Mouse (Mus musculus): ENCODE results near the gene Samd13. TPM values are rescaled to one million over a fixed set of nuclear protein-coding genes. Genes with fewer than 3 reads are reported as not detected.

The Samd13 gene
- total RNA-seq, 1 experiment from 2014 or later: not detected

DNA sequence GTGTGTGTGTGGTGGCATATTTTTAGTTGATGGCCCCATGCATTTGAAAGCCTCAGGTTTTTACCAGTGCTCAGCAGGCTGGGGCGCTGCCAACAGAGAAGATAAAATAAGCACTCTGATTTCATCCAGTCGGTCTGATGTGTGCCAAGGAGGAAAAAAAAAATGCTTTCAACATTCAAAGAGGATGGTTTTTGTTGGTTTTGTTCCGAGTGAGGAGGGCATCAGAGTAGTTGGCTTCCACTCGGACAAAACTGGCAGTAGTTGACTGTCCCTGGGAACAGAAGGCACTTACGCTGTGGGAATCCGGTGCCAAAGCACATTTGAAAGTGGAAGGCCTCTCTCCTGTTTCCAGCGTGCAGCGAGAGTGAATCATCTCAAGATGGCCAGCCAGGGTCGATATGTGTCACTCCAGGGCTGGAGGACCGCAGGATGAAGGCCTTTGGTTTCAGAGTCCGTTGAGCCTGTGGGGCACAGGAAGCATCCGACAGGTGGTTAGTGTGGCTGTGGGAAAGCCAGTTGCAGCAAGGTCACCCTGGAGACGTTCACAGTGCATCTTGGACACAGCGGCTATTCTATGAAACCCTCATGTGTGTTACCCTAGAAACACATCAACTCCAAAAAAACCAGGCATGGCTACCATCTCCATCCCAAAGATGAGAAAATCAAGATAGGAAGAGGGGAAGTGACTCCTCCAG lies 64.7 kb downstream of the Samd13 start:
- no peak for ATAC-seq (ENCODE audit: extremely low read depth, insufficient number of reproducible peaks, low FRiP score, poor library complexity, severe bottlenecking)

DNA sequence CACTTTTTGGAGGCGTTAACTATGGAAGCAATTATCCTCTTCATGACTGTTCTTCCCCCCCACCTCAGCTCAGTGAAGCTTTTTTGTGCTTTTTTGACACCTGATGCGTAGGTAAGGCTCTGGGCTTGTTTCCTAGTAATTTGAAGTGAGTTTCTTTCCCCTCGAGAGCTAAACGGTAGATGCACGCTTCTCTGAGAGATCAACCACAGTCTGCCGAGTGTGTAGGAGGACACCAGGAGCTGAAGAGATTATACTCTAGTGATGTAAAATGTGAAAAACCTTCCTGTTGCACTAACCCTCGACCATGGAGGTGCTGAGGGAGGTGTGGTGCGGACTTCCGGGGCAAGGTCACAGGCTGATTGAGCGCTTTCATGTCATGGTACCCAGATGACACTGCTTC lies 65.3 kb downstream of the Samd13 start:
- ATAC-seq (ENCODE audit: extremely low read depth, insufficient number of reproducible peaks, low FRiP score, poor library complexity, severe bottlenecking): no peak

DNA sequence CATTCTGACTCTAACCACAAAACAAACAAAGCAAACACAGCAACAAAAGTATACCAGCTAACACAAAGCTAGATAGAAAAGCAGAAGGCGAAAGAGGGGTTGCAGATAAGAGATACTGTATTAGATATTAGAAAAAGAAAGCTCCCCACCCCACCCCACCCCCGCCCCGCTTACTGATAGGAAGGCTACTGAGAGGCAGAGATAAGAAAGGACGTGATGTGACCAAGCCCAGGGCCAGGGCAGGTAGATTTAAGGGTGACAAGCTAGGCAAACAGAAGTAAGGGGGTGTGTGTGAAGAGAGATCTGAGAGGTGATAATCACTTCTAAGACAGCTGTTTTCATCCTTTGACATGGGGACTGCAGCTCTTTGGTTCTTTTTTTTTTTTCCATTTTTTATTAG lies 67.0 kb downstream of the Samd13 start:
- ATAC-seq (ENCODE audit: extremely low read depth, insufficient number of reproducible peaks, low FRiP score, poor library complexity, severe bottlenecking): no peak

DNA sequence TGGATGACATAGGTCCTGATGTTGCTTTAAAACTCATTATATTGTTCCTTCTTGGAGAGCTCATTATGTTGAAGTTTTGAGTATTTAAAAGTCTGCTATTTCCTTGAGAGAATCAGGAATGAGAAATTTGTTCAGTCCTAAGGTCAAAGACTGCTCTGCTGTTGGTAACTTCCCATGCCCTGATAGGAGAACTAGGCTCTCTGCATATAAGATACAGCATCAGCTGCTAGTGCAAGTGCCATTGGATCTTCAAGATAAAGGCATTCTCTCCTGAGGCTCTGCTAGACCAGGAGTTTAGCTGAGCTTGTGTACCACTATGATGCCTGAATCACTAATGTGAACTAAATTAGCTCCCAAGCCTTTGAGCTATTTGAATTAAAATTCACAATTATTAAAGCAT lies 67.4 kb downstream of the Samd13 start:
- ATAC-seq (ENCODE audit: extremely low read depth, insufficient number of reproducible peaks, low FRiP score, poor library complexity, severe bottlenecking): no peak

DNA sequence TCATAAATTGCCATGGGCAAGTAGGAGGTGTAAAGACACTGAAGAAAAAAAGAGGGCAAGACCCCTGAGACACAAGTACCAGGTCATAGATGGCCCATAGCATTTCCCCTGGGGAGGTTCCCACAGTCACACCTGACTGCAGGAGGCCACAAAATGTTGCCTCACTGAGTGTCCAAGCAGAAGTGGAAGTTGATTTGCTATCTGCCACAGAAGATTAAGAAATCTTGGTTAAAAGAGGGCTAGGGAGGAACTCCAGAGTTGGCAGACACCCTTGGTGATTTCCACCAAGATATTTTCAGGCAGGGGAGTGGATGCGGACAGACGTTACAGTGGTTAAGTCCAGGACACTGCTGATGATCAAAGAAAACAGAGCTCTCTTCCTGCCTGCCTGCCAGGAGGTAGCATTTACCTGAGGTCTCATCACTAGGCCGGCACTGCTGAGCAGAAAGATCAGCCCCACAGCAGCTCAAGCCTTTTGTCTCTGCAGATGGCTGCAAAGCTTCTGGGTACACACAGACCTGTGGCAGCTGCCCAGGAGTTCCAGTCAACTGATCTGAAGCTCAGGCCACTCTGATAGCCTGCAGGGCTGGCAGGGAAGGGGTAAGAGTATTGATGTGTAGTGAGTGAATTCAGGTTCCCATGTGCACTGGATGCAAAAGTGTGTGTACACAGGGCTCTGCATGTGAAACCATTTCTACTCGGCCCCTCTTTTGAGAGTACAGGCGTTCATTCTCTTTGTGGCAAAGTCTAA lies 68.7 kb downstream of the Samd13 start:
- ATAC-seq (ENCODE audit: extremely low read depth, insufficient number of reproducible peaks, low FRiP score, poor library complexity, severe bottlenecking): peak; percentile 71

DNA sequence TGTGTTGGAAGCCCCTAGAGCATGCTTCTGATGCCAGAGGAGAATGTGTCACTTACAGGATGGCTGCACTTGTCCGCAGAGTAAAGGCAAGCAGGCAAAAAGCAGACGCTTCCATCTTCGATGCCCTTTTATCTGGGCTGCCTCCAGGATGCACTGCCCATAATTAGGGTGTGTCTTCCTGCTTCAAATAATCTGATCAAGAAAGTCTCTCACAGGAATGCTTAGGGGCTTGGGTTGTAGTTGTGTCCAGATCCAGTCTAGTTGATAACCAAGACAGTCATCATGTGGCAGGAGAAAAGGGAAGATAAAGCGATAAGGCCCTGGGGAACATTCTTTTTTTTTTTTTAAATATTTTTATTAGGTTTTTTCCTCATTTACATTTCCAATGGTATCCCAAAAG lies 69.9 kb downstream of the Samd13 start, which contains the start of gene Dnase2b:
TSS of gene Dnase2b (minus strand) at position 101 of the 400 bp plus-strand sequence.
- no peak for ATAC-seq (ENCODE audit: extremely low read depth, insufficient number of reproducible peaks, low FRiP score, poor library complexity, severe bottlenecking)

DNA sequence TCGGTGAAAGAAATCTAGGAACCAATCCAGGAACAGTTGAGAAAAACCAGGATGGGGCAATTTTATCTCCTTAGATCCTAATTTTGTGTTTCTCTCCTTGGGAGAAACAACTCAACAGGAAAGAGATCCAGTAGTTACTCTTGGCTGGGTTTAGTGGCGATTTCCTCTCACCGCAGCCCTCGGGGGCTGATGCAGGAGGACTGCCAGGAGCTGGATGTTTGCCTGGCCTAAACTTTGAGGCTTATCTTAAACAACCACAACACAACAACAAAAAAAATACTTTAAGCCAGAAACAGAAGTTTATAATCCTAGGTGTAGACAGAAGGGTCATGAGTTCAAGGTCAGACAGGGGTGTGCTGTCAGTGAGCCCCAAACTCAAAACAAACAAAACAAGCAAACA lies 73.6 kb downstream of the Samd13 start:
- ATAC-seq (ENCODE audit: extremely low read depth, insufficient number of reproducible peaks, low FRiP score, poor library complexity, severe bottlenecking): no peak

DNA sequence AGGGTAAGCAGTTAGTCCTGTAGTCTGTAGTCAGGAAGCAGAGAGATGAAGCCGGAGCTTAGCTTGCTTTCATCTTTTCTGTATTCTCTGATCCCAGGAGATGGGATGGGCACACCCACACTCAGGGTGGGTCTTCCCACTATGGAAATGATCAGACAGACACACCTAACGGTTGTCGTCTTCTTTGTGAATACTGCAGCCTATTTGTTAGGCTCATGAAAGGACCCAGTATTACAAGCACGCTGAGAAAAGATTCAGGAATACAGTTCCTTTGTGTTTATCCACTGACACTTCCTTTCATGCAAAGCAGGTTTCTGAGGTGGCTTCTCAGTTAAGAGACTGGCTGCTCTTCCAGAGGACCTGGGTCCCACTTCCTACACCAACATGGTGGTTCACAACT lies 74.1 kb downstream of the Samd13 start:
- ATAC-seq (ENCODE audit: extremely low read depth, insufficient number of reproducible peaks, low FRiP score, poor library complexity, severe bottlenecking): no peak

DNA sequence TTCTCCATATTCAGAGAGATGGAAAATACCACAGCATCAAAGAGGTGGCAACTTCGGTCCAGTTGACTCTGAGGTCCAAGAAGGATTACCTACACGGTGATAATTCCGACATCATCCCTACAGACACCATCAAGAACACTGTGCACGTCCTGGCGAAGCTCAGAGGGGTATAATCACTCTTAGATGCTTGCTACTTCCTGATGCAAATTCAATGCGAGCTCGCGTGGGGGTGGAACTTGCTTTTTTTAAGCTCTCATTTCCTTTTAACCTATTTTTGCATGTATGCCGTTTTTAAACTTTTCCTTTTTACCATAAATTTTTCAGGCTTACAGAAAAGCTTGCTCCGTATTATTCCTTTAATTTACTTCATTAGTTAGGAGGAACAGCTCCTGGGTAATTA lies 75.1 kb downstream of the Samd13 start:
- ATAC-seq (ENCODE audit: extremely low read depth, insufficient number of reproducible peaks, low FRiP score, poor library complexity, severe bottlenecking): no peak

DNA sequence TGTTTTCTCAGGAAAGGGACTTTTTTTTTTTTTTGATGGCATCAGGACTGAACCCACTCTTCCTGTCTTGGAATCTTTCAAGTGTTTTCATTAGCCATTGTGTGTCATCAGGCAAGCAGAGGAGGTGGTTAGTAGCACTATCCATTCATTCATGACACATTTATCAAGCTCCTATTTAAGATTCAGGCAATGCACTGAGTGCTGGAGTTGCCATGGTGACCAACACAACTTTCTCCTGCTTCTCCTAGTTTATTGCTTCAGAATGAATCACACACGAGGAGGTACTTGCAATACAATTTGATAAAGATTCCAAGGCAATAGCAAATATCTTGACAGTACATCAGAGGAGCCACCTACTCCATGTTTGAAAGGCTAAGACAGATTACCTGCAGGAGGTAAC lies 78.0 kb downstream of the Samd13 start:
- ATAC-seq (ENCODE audit: extremely low read depth, insufficient number of reproducible peaks, low FRiP score, poor library complexity, severe bottlenecking): no peak

DNA sequence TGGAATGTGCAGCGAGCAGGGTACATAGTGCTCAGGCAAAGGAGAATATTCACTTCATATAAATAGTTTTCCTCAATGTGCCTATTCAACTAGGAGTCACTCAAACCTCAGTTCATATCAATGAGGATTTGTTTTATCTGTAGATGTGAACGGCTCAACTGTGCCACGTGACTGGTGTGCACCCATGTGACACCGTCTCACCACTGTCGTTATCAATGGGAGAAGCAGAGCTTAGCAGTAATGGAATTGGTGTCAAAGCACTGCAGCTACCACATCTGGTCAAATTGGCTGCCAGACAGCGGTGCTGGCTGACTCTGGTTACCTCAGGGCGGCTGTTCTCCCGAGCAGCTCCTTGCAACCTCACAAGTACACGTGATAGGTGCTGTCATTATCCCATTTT lies 80.7 kb downstream of the Samd13 start:
- no peak for ATAC-seq (ENCODE audit: extremely low read depth, insufficient number of reproducible peaks, low FRiP score, poor library complexity, severe bottlenecking)

DNA sequence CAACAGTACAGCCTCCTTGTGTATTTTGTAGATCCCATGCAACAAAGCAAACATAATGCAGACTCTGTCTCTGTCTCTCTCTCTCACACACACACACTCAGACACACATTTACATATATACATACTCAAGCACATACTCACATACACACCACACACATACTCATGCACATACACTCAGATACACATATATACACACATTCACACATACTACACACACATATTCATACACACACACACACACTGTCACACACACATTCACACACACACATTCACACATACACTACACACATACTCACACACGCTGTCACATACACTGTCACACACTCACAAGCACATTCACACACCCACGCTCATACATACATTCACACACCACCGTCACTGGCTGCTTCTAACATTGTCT lies 82.9 kb downstream of the Samd13 start:
- no peak for ATAC-seq (ENCODE audit: extremely low read depth, insufficient number of reproducible peaks, low FRiP score, poor library complexity, severe bottlenecking)

DNA sequence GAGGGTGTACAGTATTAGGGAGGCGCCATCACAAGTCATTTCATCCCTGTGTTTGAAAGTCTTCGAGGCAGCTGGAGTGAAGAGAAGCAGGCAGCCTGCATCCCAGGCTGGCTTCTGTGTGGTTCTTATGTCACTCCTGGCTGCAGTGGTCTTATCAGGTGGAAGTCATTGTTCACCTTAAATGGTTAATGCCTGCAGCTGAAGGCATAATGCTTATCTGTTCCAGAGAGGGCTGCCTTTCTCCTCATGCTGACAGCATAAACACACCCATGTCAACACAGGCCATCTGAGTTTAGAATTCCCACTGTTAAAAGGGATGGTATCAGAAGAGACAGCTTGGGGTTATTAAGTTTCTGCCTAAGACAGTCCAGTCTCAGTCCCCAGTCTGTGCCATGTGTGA lies 84.2 kb downstream of the Samd13 start:
- ATAC-seq (ENCODE audit: extremely low read depth, insufficient number of reproducible peaks, low FRiP score, poor library complexity, severe bottlenecking): no peak

DNA sequence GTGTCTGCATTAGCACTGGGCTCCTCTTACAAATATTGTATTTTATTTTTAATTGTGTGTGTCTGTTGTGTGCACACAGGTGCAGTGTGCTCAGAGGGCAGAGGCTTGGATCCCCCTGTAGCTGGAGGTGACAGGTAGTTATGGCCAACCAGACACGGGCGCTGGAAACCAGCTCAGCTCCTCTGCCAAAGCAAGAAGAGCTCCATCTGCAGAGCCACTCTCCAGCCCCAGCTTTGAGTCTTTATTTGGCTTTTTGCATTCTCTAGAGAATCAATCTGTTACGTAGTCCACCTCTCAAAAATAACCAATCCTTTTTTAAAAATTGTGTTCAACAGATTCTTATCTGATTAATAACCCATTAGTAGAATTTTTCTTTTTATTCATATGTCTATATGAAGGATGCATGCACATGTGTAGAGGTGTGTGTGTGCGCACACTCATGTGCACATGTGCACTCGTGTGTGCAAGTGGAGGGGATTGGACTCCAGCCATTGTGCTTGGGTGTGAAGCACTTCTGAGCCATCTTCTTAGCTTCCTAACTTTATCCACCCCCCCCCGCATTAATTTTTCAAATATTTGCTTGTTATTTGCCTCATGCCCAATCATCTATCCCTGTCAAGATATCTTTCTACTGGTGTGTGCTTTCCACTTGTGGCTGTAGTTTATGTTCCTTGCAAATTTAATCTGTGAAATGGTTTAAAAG lies 86.0 kb downstream of the Samd13 start:
- ATAC-seq (ENCODE audit: extremely low read depth, insufficient number of reproducible peaks, low FRiP score, poor library complexity, severe bottlenecking): no peak

DNA sequence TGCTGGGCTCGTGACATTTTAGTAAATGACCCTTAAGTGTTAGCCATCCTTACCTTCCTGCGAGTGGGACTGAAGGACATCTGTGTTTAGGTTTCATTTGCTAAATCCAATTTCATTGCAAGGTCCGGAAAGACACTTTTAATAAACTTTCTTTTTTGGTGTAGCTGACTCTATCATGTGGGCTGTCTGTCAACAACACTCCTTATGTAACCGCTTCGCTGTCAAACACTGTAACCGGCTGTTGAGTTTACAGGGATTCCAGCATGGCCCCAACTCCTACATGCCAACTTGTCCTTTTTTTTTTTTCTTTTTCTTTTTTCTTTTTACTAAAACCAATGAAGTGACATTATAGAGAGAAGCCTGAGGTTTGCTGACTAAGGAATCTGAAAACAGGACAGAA lies 87.0 kb downstream of the Samd13 start:
- ATAC-seq (ENCODE audit: extremely low read depth, insufficient number of reproducible peaks, low FRiP score, poor library complexity, severe bottlenecking): no peak

DNA sequence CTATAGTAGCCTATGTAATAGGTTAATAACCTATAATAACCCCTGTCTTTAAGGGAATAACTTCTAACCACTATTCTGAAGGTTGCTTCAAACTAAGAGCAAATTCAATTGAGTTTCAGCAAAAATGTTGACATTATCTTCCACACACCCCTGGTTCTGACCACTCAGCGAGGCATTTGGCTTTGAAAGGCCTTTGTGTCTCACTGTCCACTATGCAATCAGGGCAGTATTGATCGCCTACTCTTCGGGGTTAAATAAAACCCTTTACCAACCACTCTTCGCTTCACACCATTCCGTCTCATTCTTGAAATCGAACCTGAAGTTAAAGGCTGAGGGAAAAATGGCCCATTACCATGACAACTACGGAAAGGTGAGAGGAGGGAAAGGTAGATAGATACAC lies 88.5 kb downstream of the Samd13 start:
- ATAC-seq (ENCODE audit: extremely low read depth, insufficient number of reproducible peaks, low FRiP score, poor library complexity, severe bottlenecking): no peak

DNA sequence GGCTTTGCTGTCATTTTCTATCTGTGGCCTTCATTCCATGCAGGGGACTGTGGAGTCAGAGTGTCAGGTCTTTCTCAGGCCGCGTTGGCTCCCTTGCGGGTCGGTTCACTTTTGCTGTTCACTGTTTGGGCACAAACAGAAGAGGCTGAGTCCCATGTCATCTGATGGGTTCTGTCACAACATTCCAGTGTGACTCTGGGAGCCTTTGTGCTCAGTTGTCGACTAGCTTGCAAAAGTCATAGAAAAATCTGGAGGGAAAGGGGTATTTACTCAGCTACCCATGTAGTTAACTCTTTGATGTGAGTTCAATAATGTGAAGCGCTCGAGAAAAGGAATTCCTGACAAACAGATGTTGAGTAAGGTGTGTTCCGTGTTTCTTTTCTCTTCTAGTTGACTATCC lies 89.0 kb downstream of the Samd13 start:
- no peak for ATAC-seq (ENCODE audit: extremely low read depth, insufficient number of reproducible peaks, low FRiP score, poor library complexity, severe bottlenecking)

DNA sequence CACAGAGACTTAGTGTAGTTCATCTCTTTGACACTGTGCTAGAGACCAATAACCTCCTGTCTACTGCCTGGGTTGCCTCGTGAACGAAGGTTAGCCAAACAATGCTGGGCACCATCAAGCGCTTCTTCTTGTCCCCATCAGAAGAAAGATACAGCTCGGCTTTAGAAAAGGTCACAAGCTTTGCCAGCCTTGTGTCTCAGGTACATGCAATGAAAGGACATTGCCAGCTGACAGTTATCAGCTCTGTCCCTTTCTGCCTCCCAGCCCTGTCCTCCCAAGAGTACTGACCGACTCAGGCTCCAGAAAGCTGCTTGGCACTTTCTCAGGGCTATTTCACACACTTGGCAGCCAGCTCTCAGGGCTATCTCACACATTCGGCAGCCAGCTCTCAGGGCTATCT lies 90.0 kb downstream of the Samd13 start:
- no peak for ATAC-seq (ENCODE audit: extremely low read depth, insufficient number of reproducible peaks, low FRiP score, poor library complexity, severe bottlenecking)
